Mouse (Mus musculus) myocyte (in vitro differentiated cells): ENCODE data around the gene Cd6.

ENCODE experiments used
- POLR2A ChIP-seq: IDR thresholded peaks from one replicate; pipeline ENCODE4 v1.6.1; 2011; ENCODE audit warnings: low read depth, mild to moderate bottlenecking, control low read depth, moderate library complexity; ENCODE audit not compliant: insufficient read length
- POLR2AphosphoS2 ChIP-seq: IDR thresholded peaks from one replicate; pipeline ENCODE4 v1.6.1; 2011; ENCODE audit warnings: low read depth, control low read depth; ENCODE audit not compliant: insufficient read length

GRCm38 (mm10) chr19:10866351-10866750 is 36.5 kb upstream of the Cd6 start:
- no peak for TF ChIP-seq POLR2AphosphoS2
- TF ChIP-seq POLR2A: no peak
